Mouse (Mus musculus): ENCODE data around the gene Meaf6.

- TF ChIP-seq CTCF (IDR thresholded peaks at IDR 0.05; ENCODE audit: low read depth) (no peak), EP300 (IDR thresholded peaks at IDR 0.05; ENCODE audit: low read depth) (no peak)
Observed at GRCm38 (mm10) chr4:125065517-125066307, 19.2 kb upstream of the Meaf6 start, which contains the start of gene Dnali1.

Measured in liver, embryonic 14.5 days (tissue).